Mouse (Mus musculus) ES-Bruce4 (cell line): Measurements from ENCODE around the gene 4930539E08Rik.

Source experiments
- CTCF ChIP-seq: IDR thresholded peaks from one replicate; pipeline ENCODE4 v1.8.1; 2011; ENCODE audit warnings: low read depth, low read length
- EP300 ChIP-seq: IDR thresholded peaks from 2 replicates; pipeline ENCODE4 v1.6.1; 2011; ENCODE audit warnings: low read depth, low read length; ENCODE audit not compliant: insufficient read depth

DNA sequence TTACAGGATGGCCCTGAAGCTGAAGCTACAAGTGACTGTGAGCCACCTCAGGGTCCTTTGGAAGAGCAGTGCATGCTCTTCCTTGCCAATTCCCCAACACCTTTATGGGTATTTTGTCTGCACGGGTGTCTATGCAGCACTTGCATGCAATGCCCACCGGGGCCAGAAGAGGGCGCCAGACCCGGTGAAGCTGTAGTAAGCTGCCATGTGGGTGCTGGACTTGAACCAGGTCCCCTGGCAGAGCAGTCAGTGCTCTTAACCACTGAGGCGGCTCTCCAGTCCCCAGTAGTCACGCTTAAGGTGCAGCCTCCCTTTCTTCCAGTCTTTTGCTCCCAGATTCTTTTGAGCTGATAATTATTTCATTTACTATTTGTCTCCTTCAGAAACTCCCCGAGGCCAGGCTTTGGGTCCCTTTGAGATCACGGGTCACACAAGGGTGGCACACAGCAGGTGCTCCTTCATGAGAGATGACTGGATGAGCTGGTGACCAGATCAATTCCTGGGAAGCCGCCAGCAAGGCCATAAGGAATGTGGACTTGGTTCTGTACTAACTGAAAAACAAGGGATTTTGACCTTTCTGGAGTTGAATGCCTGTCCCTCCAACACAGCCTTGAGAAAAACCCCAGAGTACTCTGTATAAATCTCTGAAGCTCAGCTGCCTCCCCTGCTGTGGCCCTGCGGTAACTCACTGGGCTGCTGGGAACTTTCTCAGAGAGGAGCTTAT, 21.7 kb upstream of the 4930539E08Rik start:
- TF ChIP-seq CTCF = no peak
- TF ChIP-seq EP300 = no peak
